Comparison of ENCODE assay signal across 26 mouse cellular contexts in genomic region chr2:19016348-19016747, GRCm38 (mm10). TPM values are rescaled to one million over a fixed set of nuclear protein-coding genes. Genes with fewer than 3 reads are reported as not detected.
DNase-seq lines count a peak whose midpoint lies in the region; ATAC-seq lines count a peak whose summit lies in the region.
"Had no signal": no experiment of that assay in that cellular context is flagged by ENCODE, and none has a peak within 500 bp of the region (broad histone marks: within the 10 kb centered on the region; RNA-seq: fewer than 3 reads in every experiment).

No protein-coding gene starts in this region.

- intact Hi-C loops in heart, postnatal 36 days (cut with DNase I) = no loop called here

- no peaks in the 10 kb centered on the region for H3K27me3 ChIP-seq in liver, embryonic 11.5 days (replicated peaks; ENCODE audit: control insufficient read depth, insufficient read depth, low read length)
- H3K27me3 ChIP-seq: embryonic facial prominence, embryonic 12.5 days; embryonic facial prominence, embryonic 15.5 days; heart, embryonic 13.5 days; hindbrain, embryonic 13.5 days had no signal

- H3K27ac ChIP-seq in liver, embryonic 11.5 days (ENCODE audit: low read depth, low read length) = no peak overlapping the region
- H3K27ac ChIP-seq: embryonic facial prominence, embryonic 12.5 days; embryonic facial prominence, embryonic 15.5 days; gastrocnemius, adult 2 months; heart, embryonic 10.5 days; heart, embryonic 13.5 days; hindbrain, embryonic 10.5 days; hindbrain, embryonic 13.5 days had no signal

- peaks cover 2% of the 10 kb centered on the region for H3K4me1 ChIP-seq in liver, embryonic 11.5 days (replicated peaks; ENCODE audit: control insufficient read depth, insufficient read depth, low read length)
- H3K4me1 ChIP-seq: embryonic facial prominence, embryonic 12.5 days; embryonic facial prominence, embryonic 15.5 days; heart, embryonic 10.5 days; hindbrain, embryonic 10.5 days; hindbrain, embryonic 13.5 days had no signal

- ATAC-seq in liver, embryonic 11.5 days (replicated peaks; ENCODE audit: low FRiP score) = no peak
- ATAC-seq: activated CD4-positive, CD25-positive, alpha-beta regulatory T cell, adult 4 months; forebrain, embryonic 14.5 days; forebrain, postnatal 0 days; hindbrain, embryonic 16.5 days had no signal

- no peak overlapping the region for H3K4me2 ChIP-seq in liver, embryonic 11.5 days
- H3K4me2 ChIP-seq: embryonic facial prominence, embryonic 12.5 days; embryonic facial prominence, embryonic 15.5 days; heart, embryonic 13.5 days; hindbrain, embryonic 13.5 days had no signal

- peak; percentile 49 for DNase-seq in heart, adult 11 months
- DNase-seq in heart, postnatal 36 days = no peak
- peak; percentile 90 for DNase-seq in thymus, postnatal 0 days (ENCODE audit: low spot score)
- DNase-seq in thymus, postnatal 25 days = peak; percentile 67
- no peak for DNase-seq in kidney, postnatal 4 days
- DNase-seq in liver, embryonic 11.5 days (ENCODE audit: low spot score) = no peak
- DNase-seq in adrenal gland, postnatal 14 days = no peak
- DNase-seq: adrenal gland, adult 8-10 months; adrenal gland, postnatal 36 days; cerebellum, adult 18-20 months; cerebellum, adult 9-10 months; cerebellum, postnatal 25 days; forebrain, postnatal 0 days; gastrocnemius, adult 2 months; gastrocnemius, postnatal 14 days; heart, adult 18-20 months had no signal

- 76% methylated on average over 5 of the region's 5 CpGs for WGBS in liver, embryonic 11.5 days

- H3K4me3 ChIP-seq in liver, embryonic 11.5 days (ENCODE audit: low read depth, low read length) = no peak overlapping the region
- H3K4me3 ChIP-seq: embryonic facial prominence, embryonic 12.5 days; embryonic facial prominence, embryonic 15.5 days; gastrocnemius, adult 2 months; heart, embryonic 10.5 days; heart, embryonic 13.5 days; hindbrain, embryonic 10.5 days; hindbrain, embryonic 13.5 days had no signal

- H3K9ac ChIP-seq in liver, embryonic 11.5 days (ENCODE audit: low read depth, low read length) = no peak overlapping the region
- H3K9ac ChIP-seq: embryonic facial prominence, embryonic 12.5 days; embryonic facial prominence, embryonic 15.5 days; forebrain, postnatal 0 days; heart, embryonic 13.5 days; hindbrain, embryonic 13.5 days had no signal

- no peaks in the 10 kb centered on the region for H3K36me3 ChIP-seq in liver, embryonic 11.5 days (ENCODE audit: control insufficient read depth, insufficient read depth, low read length)
- H3K36me3 ChIP-seq: embryonic facial prominence, embryonic 12.5 days; embryonic facial prominence, embryonic 15.5 days; heart, embryonic 10.5 days; heart, embryonic 13.5 days; hindbrain, embryonic 10.5 days; hindbrain, embryonic 13.5 days had no signal

- H3K9me3 ChIP-seq in liver, embryonic 11.5 days (ENCODE audit: control insufficient read depth, low read length) = no peaks in the 10 kb centered on the region
- H3K9me3 ChIP-seq: embryonic facial prominence, embryonic 12.5 days; embryonic facial prominence, embryonic 15.5 days; heart, embryonic 10.5 days; heart, embryonic 13.5 days; hindbrain, embryonic 10.5 days; hindbrain, embryonic 13.5 days had no signal

RNA-seq across cellular contexts. Expression of gene 4930426L09Rik, which starts 18.2 kb away (rescaled TPM):
- under 1 TPM in 1 of 2 experiments, not detected in 1; 0.19 TPM for total RNA-seq in heart, postnatal 36 days (2021)
- 1.0 and 1.4 TPM in 2 replicates for polyA plus RNA-seq in thymus, postnatal 0 days (2015; fragmentation: Nextera tagmentation; extraction: Ambion mirVana)
- polyA plus RNA-seq in liver, embryonic 11.5 days (2014; fragmentation: Nextera tagmentation; extraction: Ambion mirVana) = 0.21 and 0.48 TPM in 2 replicates
- 0.22 and 0.83 TPM in 2 replicates for total RNA-seq in adrenal gland, postnatal 14 days (2021)
- total RNA-seq: common myeloid progenitor, adult 5-6 weeks; gastrocnemius, adult 2 months; heart, adult 18-20 months had no signal

RNA-seq across cellular contexts. Expression of gene Pip4k2a, which starts 18.4 kb away (rescaled TPM):
- 1 to 10 TPM; 8.0 to 8.6 TPM for total RNA-seq in heart, postnatal 36 days (2021)
- 51.2 and 53.7 TPM in 2 replicates for polyA plus RNA-seq in thymus, postnatal 0 days (2015; fragmentation: Nextera tagmentation; extraction: Ambion mirVana)
- 20.1 and 20.5 TPM in 2 replicates for polyA plus RNA-seq in liver, embryonic 11.5 days (2014; fragmentation: Nextera tagmentation; extraction: Ambion mirVana)
- 25.3 and 29.4 TPM in 2 replicates for total RNA-seq in adrenal gland, postnatal 14 days (2021)

Comparison
In these comparisons a context has a peak if more than half of its experiments do, and no peak if none do; other contexts are left out.
1. DNase-seq: peak in heart, adult 11 months (single experiment), thymus, postnatal 0 days (single experiment) and thymus, postnatal 25 days (single experiment); none in heart, postnatal 36 days (0 of 2), kidney, postnatal 4 days (0 of 2), liver, embryonic 11.5 days (single experiment) and adrenal gland, postnatal 14 days (single experiment).